Comparison of ENCODE assay signal across 7 mouse cellular contexts in the genomic region with DNA sequence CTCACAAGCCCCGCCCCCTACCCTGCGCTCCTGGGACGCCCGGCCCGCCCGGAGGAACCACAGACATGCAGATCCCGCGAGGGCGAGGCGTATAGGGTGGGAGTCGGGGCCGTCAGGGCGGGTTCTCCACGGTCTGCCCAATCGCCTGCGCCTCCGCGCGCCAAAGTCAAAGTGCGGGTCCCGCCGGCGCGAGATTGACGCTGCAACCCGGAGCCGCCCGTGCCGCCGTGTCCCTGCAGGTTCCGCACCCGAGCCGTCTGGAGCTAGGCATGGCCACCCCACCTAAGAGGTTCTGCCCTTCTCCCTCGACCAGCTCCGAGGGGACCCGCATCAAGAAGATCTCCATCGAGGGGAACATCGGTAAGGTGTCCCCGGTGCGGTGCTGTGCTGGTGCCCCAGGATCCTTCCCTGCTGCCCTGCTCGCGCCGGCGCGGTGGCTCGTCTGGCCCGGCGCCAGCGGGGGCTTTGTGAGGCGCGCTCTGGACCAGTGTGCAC. TPM values are rescaled to one million over a fixed set of nuclear protein-coding genes. Genes with fewer than 3 reads are reported as not detected.
DNase-seq lines count a peak whose midpoint lies in the region; ATAC-seq and TF ChIP-seq lines count a peak whose summit lies in the region.

A gene (plus strand): TSS at position 10 of the 495 bp plus-strand sequence.

- H3K4me2 ChIP-seq in intestine, postnatal 0 days (replicated peaks; ENCODE audit: low read depth) = peak within 1 kb of the TSS; percentile 95
- peak within 1 kb of the TSS; percentile 58 for H3K4me2 ChIP-seq in midbrain, embryonic 12.5 days (replicated peaks)

- H3K4me1 ChIP-seq in intestine, postnatal 0 days (replicated peaks; ENCODE audit: control insufficient read depth, insufficient read depth, low read length) = no peaks in the 10 kb centered on the region
- H3K4me1 ChIP-seq in limb, embryonic 10.5 days = peaks cover 15% of the 10 kb centered on the region
- H3K4me1 ChIP-seq in midbrain, embryonic 12.5 days = peaks cover 21% of the 10 kb centered on the region

- no peaks in the 10 kb centered on the region for H3K36me3 ChIP-seq in intestine, postnatal 0 days (ENCODE audit: control insufficient read depth, insufficient read depth)
- H3K36me3 ChIP-seq in limb, embryonic 10.5 days = peaks cover 31% of the 10 kb centered on the region
- peaks cover 13% of the 10 kb centered on the region for H3K36me3 ChIP-seq in midbrain, embryonic 12.5 days

- peak within 1 kb of the TSS; percentile 60 for H3K27ac ChIP-seq in intestine, postnatal 0 days (ENCODE audit: low read depth, low read length)
- H3K27ac ChIP-seq in limb, embryonic 10.5 days = peak within 1 kb of the TSS; percentile 94
- H3K27ac ChIP-seq in midbrain, embryonic 12.5 days (replicated peaks) = peak within 1 kb of the TSS; percentile 94

- WGBS in intestine, postnatal 0 days = under 1% methylated on average over 51 of the region's 51 CpGs
- WGBS in limb, embryonic 10.5 days = under 1% methylated on average over 51 of the region's 51 CpGs
- WGBS in midbrain, embryonic 12.5 days = under 1% methylated on average over 50 of the region's 51 CpGs

- H3K27me3 ChIP-seq in intestine, postnatal 0 days (replicated peaks; ENCODE audit: control insufficient read depth, insufficient read depth, low read length) = no peaks in the 10 kb centered on the region
- no peaks in the 10 kb centered on the region for H3K27me3 ChIP-seq in limb, embryonic 10.5 days (ENCODE audit: low read depth, poor library complexity, severe bottlenecking)
- H3K27me3 ChIP-seq in midbrain, embryonic 12.5 days = no peaks in the 10 kb centered on the region

- peak within 1 kb of the TSS; percentile 68 for H3K9ac ChIP-seq in intestine, postnatal 0 days (ENCODE audit: low read depth, low read length)
- H3K9ac ChIP-seq in midbrain, embryonic 12.5 days (replicated peaks) = peak within 1 kb of the TSS; percentile 82

- peak; percentile 84 for ATAC-seq in granulocyte monocyte progenitor cell, adult 5-6 weeks (replicated peaks; ENCODE audit: poor library complexity, severe bottlenecking)
- peak; percentile 100 for ATAC-seq in intestine, postnatal 0 days
- ATAC-seq in midbrain, embryonic 12.5 days (ENCODE audit: low FRiP score, low read depth) = peak; percentile 100

- H3K9me3 ChIP-seq in intestine, postnatal 0 days (ENCODE audit: control insufficient read depth) = no peaks in the 10 kb centered on the region
- H3K9me3 ChIP-seq in limb, embryonic 10.5 days (replicated peaks) = no peaks in the 10 kb centered on the region
- H3K9me3 ChIP-seq in midbrain, embryonic 12.5 days = no peaks in the 10 kb centered on the region

- DNase-seq in adrenal gland, adult 2 months = peak; percentile 99
- peak; percentile 98 for DNase-seq in embryo, embryonic 11.5 days (ENCODE audit: low read depth, low spot score)
- peak; percentile 99 for DNase-seq in limb, embryonic 10.5 days (ENCODE audit: low spot score)
- peak; percentile 96 for DNase-seq in skeletal muscle tissue, adult 2 months (ENCODE audit: low read depth, low spot score)

- H3K4me3 ChIP-seq in intestine, postnatal 0 days (ENCODE audit: low read depth, low read length) = peak within 1 kb of the TSS; percentile 82
- H3K4me3 ChIP-seq in limb, embryonic 10.5 days = peak within 1 kb of the TSS; percentile 75
- peak within 1 kb of the TSS; percentile 75 for H3K4me3 ChIP-seq in midbrain, embryonic 12.5 days

- 0 out of 2 replicates have a peak, but pooled peaks have one; percentile 2 for TF ChIP-seq CTCF in intestine, postnatal 0 days (IDR thresholded peaks at IDR 0.05; ENCODE audit: low read depth)

RNA-seq across cellular contexts. Expression of the gene that starts here (rescaled TPM):
- 1 to 10 TPM; 2.6 to 4.2 TPM for total RNA-seq in adrenal gland, adult 2 months (2021)
- 2.5 and 3.4 TPM in 2 replicates for polyA plus RNA-seq in adrenal gland, adult 2 months (2012; rRNA removed)
- total RNA-seq in granulocyte monocyte progenitor cell, adult 5-6 weeks (2014; fragmentation: Nextera tagmentation) = 35.4 and 45.8 TPM in 2 replicates
- 20.0 and 29.3 TPM in 2 replicates for total RNA-seq in granulocyte monocyte progenitor cell, adult 5-6 weeks (2017)
- 10.7 and 11.1 TPM in 2 replicates for polyA plus RNA-seq in intestine, postnatal 0 days (2015; fragmentation: Nextera tagmentation; extraction: Ambion mirVana)
- polyA plus RNA-seq in limb, embryonic 10.5 days (2016; fragmentation: Nextera tagmentation; extraction: Ambion mirVana) = 76.8 and 88.2 TPM in 2 replicates
- polyA plus RNA-seq in midbrain, embryonic 12.5 days (2016; fragmentation: Nextera tagmentation; extraction: Ambion mirVana) = 114 and 117 TPM in 2 replicates

Comparison
In these comparisons a context has a peak if more than half of its experiments do, and no peak if none do; other contexts are left out.
1. Peak in every context shown above with its lines: DNase-seq, ATAC-seq, H3K4me3 ChIP-seq and H3K27ac ChIP-seq.
2. RNA of the gene that starts here (total RNA-seq): 20.0 to 45.8 TPM in granulocyte monocyte progenitor cell, adult 5-6 weeks; 2.6 to 4.2 TPM in adrenal gland, adult 2 months; every median in the first group is over 4 times any median in the second.